Mouse (Mus musculus) adrenal gland, adult 2 months (tissue): ENCODE results near the gene Gzme. TPM values are rescaled to one million over a fixed set of nuclear protein-coding genes. Genes with fewer than 3 reads are reported as not detected.
"Not testable (repeated sequence)": the region's sequence is repeated elsewhere in the genome, so short reads cannot be mapped to it uniquely, and the experiment has no call there.

Experiments
- DNase-seq: peaks from one replicate; pipeline ENCODE4 v3.0.0; 2021
- long read RNA-seq: library from polyadenylated mRNA; stranded (forward); transcript quantifications from one replicate; pipeline ENCODE4 v2.0.0, GENCODE M21; 2021
- polyA plus RNA-seq: library from polyadenylated mRNA; depleted of rRNA; stranded (reverse); fragments of >200 nt; gene quantifications from 2 replicates; pipeline ENCODE4 v1.2.3, GENCODE M21; 2012; rRNA removed
- total RNA-seq, 2 experiments: library from RNA; stranded (reverse); gene quantifications; 2 replicates each; pipeline ENCODE4 v1.2.3; 2021

The Gzme gene
- total RNA-seq: not detected
- polyA plus RNA-seq: not detected in 2 replicates
- long read RNA-seq: 0 reads

GRCm38 (mm10) chr14:56120525-56120924 is at the start of gene Gzme:
TSS of gene Gzme (minus strand) at chr14:56120625.
- DNase-seq: no peak

- DNase-seq: no peak
Observed at GRCm38 (mm10) chr14:56168009-56168408, 47.6 kb upstream of the Gzme start.

- no peak for DNase-seq
Observed at GRCm38 (mm10) chr14:56162109-56162508, 41.7 kb upstream of the Gzme start.

GRCm38 (mm10) chr14:56159479-56159878 is 39.1 kb upstream of the Gzme start, which contains the start of gene Gzmg:
TSS of gene Gzmg (minus strand) at chr14:56159579.
- DNase-seq: not testable (repeated sequence)

GRCm38 (mm10) chr14:56155340-56155739 is 34.9 kb upstream of the Gzme start:
- no peak for DNase-seq

GRCm38 (mm10) chr14:56133675-56134074 is 13.2 kb upstream of the Gzme start:
- not testable (repeated sequence) for DNase-seq

GRCm38 (mm10) chr14:56132508-56132907 is 12.1 kb upstream of the Gzme start, which contains the start of gene Gzmd:
TSS of gene Gzmd (minus strand) at chr14:56132608.
- DNase-seq: not testable (repeated sequence)

GRCm38 (mm10) chr14:56128341-56128740 is 7.9 kb upstream of the Gzme start:
- DNase-seq: no peak

DNA sequence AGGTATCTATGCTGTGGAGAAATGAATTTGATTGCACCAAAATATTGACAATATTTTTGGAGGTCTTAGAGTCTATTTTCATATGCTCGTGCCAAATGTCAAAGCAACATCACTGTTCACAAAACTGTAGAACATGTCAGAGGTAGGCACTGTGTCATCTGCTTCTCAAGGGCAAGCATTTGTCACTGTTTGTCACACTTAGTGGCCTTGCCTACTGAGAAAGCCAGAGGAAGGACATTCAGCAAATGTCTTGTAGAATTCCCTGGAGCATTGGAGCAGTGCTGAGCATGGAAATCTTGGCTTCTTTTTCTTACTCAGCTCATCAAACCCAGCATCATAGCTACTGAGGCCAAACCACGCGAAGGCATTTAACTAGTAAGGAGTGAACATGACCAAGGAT is 3.1 kb upstream of the Gzme start:
- peak; percentile 58 for DNase-seq

- DNase-seq: not testable (repeated sequence)
Observed at GRCm38 (mm10) chr14:56115531-56116310, 4.7 kb downstream of the Gzme start.

GRCm38 (mm10) chr14:56105447-56106180 is 14.8 kb downstream of the Gzme start:
- no peak for DNase-seq

DNA sequence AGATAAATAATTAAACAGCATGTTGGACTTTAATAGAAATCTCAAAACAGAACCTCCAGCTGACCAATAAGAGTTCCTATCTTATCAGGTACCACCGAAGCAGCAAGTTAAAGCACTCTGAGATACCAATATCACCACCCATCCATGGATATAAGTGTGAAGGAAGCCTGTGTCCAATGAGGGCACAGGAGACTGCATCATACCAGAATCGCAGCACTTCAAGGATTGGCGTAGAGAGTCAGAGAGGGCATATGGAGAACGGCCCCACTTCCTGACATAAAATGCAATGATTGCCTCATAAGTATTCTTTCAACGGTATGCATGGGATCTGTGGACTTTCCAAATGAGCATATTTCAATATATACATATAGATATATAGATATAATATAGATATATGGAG is 15.4 kb downstream of the Gzme start:
- no peak for DNase-seq

- DNase-seq: no peak
Observed at GRCm38 (mm10) chr14:56103452-56103851, 17.0 kb downstream of the Gzme start.

- no peak for DNase-seq
Observed at GRCm38 (mm10) chr14:56102386-56102785, 18.0 kb downstream of the Gzme start, which contains the start of gene Ctsg. TSS of gene Ctsg (minus strand) at chr14:56102574.

DNA sequence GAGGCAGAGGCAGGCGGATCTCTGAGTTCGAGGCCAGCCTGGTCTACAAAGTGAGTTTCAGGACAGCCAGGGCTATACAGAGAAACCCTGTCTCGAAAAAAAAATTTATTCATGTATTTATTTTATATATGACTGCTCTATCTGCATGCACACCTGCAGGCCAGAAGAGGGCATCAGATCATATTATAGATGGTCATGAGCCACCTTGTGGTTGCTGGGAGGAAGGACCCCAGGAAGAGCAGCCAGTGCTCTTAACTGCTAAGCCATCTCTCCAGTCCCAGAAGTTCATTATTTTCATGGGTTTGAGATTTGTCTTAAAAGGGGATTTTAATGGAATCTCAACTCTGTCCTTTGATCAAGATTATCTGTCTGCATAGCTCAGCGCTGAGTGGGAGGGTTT is 21.5 kb downstream of the Gzme start:
- DNase-seq: peak; percentile 7

DNA sequence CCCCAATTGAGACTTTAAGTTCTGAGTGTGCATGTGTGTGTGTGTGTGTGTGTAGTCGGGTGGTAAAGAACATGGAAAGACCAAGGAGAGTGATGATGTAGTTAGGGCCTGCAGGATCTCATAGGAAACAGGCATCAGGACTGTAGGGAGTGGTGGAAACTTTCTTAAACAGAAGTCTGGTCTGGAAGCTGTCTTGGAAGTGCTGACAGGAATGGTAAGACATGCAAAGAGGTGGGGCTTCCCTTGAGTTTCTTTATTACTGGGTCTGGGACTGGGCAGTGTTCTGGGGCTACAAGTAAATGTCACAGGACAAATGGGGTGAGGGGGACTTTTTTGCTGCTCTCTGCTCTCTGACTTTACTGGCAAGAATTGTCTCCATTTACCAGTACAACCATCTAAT is 22.8 kb downstream of the Gzme start:
- no peak for DNase-seq

GRCm38 (mm10) chr14:56093353-56093752 is 27.1 kb downstream of the Gzme start:
- no peak for DNase-seq

DNA sequence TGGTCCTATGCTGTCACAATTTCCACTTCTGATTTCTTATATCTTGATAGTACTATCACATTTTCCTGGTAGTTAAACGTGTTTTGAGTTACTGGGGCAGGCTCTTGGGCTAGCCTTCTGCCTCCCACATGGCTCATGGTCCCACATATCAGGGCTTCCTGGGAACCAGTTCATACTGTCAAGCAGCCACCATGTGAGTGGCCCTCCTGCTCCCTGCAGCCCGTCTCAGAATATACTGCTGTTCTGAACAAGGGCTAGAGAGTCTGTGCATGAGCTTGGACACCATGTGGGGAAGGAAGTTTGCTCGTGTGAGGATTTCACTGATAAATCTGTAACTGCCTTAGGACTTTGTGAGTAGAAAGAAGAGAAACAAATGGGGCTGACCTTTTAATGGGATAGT is 33.7 kb downstream of the Gzme start:
- no peak for DNase-seq

DNA sequence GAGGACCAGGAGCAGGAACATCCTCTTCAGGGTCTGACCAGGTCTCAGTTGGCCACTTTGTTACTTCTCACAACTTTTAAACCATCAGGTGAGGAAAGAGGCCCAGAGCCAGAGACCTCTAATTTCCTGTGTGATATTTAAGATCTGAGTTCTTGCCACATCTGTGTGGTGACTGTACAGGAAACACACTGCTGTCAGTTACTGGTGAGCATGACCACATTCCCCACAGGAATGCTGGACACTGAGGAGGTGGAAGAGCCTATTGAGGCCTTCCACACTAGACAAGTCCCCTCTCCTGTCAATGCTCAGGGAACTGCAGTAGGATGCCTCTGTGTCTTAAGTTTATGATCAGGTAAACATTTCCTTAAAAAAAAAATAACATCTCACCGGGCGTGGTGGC is 35.3 kb downstream of the Gzme start, which contains the start of gene Mcpt8:
Gene Mcpt8, minus strand, starts transcription at position 107 of the 400 bp plus-strand sequence.
- no peak for DNase-seq

- DNase-seq: no peak
Observed at GRCm38 (mm10) chr14:56082016-56082415, 38.4 kb downstream of the Gzme start.
